Mouse (Mus musculus) lung, postnatal 0 days (tissue): ENCODE data around the gene Dhrs1. TPM values are rescaled to one million over a fixed set of nuclear protein-coding genes. Genes with fewer than 3 reads are reported as not detected.

Source experiments
- ATAC-seq: fragments of 200-750 bp; cut with Nextera tagmentation; 2 replicates; pipeline ENCODE4 v1.8.0; 2017; ENCODE audit warnings: moderate library complexity
- DNase-seq: peaks from one replicate; pipeline ENCODE4 v3.0.0-alpha.2; 2016; ENCODE audit warnings: low spot score
- H3K27ac ChIP-seq: fragments of 300-500 bp; sonication (generic); 2 replicates; pipeline ENCODE4 v1.5.1; 2014; ENCODE audit warnings: antibody characterized with exemption, mild to moderate bottlenecking, low read length, mixed read lengths
- H3K27me3 ChIP-seq: fragments of 300-500 bp; sonication (generic); replicated peaks from 2 replicates; pipeline ENCODE4 v1.6.1; 2014; ENCODE audit warnings: low read length, mixed read lengths; ENCODE audit not compliant: insufficient read depth
- H3K36me3 ChIP-seq: fragments of 300-500 bp; sonication (generic); 2 replicates; pipeline ENCODE4 v1.6.1; 2014; ENCODE audit warnings: low read length, mixed read lengths; ENCODE audit not compliant: insufficient read depth
- H3K4me1 ChIP-seq: fragments of 300-500 bp; sonication (generic); 2 replicates; pipeline ENCODE4 v1.6.1; 2014; ENCODE audit warnings: antibody characterized with exemption, low read depth, low read length, mixed read lengths; ENCODE audit not compliant: insufficient read depth
- H3K4me2 ChIP-seq: fragments of 300-500 bp; sonication (generic); replicated peaks from 2 replicates; pipeline ENCODE4 v1.6.1; 2014; ENCODE audit warnings: low read depth, mild to moderate bottlenecking, low read length, moderate library complexity, mixed read lengths
- H3K4me3 ChIP-seq: fragments of 300-500 bp; sonication (generic); 2 replicates; pipeline ENCODE4 v1.5.1; 2014; ENCODE audit warnings: low read depth, low read length
- H3K9ac ChIP-seq: fragments of 300-500 bp; sonication (generic); replicated peaks from 2 replicates; pipeline ENCODE4 v1.6.1; 2014; ENCODE audit warnings: low read depth, mild to moderate bottlenecking
- H3K9me3 ChIP-seq: fragments of 300-500 bp; sonication (generic); 2 replicates; pipeline ENCODE4 v1.6.1; 2016; ENCODE audit warnings: low read length, mixed read lengths
- CTCF ChIP-seq: IDR thresholded peaks from 2 replicates; pipeline ENCODE4 v1.5.1; 2016; ENCODE audit warnings: antibody characterized with exemption, mild to moderate bottlenecking
- EP300 ChIP-seq: IDR thresholded peaks from 2 replicates; pipeline ENCODE4 v1.6.1; 2016; ENCODE audit warnings: antibody characterized with exemption, mild to moderate bottlenecking, control low read depth
- WGBS: fragments of 180-500 bp; shearing (Covaris S2); extraction: QIAGEN DNeasy Blood & Tissue Kit; methylation state at CpG from one replicate; pipeline ENCODE4 v1.1.7; 2014; 5-methylcytosine and 5-hydroxymethylcytosine counted together
- polyA plus RNA-seq: library from polyadenylated mRNA; unstranded; fragments of >200 nt; fragmentation: Nextera tagmentation; extraction: Ambion mirVana; gene quantifications from 2 replicates; pipeline ENCODE4 v1.2.1, GENCODE M21; 2015

Dhrs1 gene
- polyA plus RNA-seq, 1 experiment from 2014 or later = 74.1 TPM

DNA sequence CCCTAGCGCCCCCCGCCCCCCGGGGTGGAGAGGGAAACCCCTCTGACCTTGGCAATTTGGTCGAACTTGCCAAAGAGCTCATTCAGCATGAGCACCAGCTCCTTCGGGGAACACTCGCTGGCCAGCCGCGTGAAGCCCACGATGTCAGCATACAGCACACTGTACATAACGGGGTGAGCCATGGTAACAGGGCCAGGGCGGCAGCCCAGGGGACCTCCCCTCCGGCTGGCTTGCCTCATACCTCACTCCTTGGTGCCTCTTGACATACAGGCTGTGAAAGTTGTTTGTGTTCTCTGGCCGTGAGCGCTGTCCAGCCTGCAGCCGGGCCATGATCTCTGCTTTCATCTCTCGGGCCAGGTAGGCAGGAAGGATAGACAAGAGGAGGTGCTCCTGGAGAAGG lies 34.2 kb upstream of the Dhrs1 start:
- 0 out of 2 replicates have a peak, but pooled peaks cover 7% of the 10 kb centered on the region for H3K27me3 ChIP-seq
- peak; percentile 81 for DNase-seq
- no peak for TF ChIP-seq EP300
- no peak overlapping the region for H3K4me2 ChIP-seq
- peak; percentile 49 for ATAC-seq
- H3K9ac ChIP-seq = no peak overlapping the region
- H3K36me3 ChIP-seq = no peaks in the 10 kb centered on the region
- no peaks in the 10 kb centered on the region for H3K4me1 ChIP-seq
- H3K4me3 ChIP-seq = no peak overlapping the region
- 36% methylated on average over 16 of the region's 16 CpGs for WGBS
- H3K9me3 ChIP-seq = no peaks in the 10 kb centered on the region
- no peak overlapping the region for H3K27ac ChIP-seq

DNA sequence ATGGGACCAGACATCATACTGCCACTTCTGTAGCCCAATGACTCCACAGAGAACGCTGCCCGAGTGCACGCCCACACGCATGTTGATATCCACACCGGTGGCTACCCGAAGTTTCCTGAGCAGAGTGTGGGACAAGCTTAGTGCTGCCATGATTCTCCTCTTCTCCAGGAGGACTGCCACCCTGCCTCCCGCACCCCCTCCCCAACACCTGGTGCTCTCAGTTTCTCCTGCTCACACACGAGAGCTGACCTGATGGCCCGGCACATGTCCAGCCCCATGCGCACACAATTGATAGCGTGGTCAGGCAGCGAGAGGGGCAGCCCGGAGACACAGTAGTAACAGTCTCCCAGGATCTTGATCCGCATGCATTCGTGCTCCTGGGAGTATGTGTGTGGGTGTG lies 33.2 kb upstream of the Dhrs1 start:
- H3K27ac ChIP-seq = no peak overlapping the region
- no peak overlapping the region for H3K4me3 ChIP-seq
- DNase-seq (no peak), ATAC-seq (no peak)
- H3K27me3 ChIP-seq = 0 out of 2 replicates have a peak, but pooled peaks cover 7% of the 10 kb centered on the region
- 88% methylated on average over 15 of the region's 15 CpGs for WGBS
- H3K36me3 ChIP-seq = no peaks in the 10 kb centered on the region
- H3K4me2 ChIP-seq = no peak overlapping the region
- H3K9ac ChIP-seq = no peak overlapping the region
- H3K9me3 ChIP-seq = no peaks in the 10 kb centered on the region
- TF ChIP-seq EP300 (no peak), CTCF (no peak)
- no peaks in the 10 kb centered on the region for H3K4me1 ChIP-seq

DNA sequence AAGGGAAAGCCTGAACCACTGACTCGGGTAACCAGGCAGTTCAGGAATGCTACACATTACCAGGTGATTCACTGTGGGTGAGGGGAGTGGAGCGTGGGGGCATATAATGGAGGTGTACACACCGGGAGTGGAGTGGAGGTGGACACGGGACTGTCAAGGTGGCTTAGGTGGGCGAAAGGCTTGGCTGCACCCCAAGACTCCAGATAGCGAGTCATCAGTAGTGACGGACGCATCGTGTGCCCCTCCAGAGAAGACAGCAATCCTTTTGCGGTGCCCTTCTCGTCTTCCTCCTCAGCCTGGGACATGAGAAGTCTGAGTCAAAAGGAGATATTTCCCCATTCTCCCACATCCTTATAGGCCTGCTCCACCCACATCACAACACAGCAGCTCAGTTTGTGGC lies 32.3 kb upstream of the Dhrs1 start:
- whole genome bisulfite sequencing = 72% methylated on average over 11 of the region's 11 CpGs
- Histone ChIP-seq H3K27ac (no peak overlapping the region), H3K4me1 (no peaks in the 10 kb centered on the region), H3K27me3 (0 out of 2 replicates have a peak, but pooled peaks cover 7% of the 10 kb centered on the region), H3K4me2 (no peak overlapping the region), H3K36me3 (no peaks in the 10 kb centered on the region), H3K4me3 (no peak overlapping the region), H3K9me3 (no peaks in the 10 kb centered on the region), H3K9ac (no peak overlapping the region)
- ATAC-seq = no peak
- TF ChIP-seq EP300 (no peak), CTCF (no peak)
- no peak for DNase-seq

DNA sequence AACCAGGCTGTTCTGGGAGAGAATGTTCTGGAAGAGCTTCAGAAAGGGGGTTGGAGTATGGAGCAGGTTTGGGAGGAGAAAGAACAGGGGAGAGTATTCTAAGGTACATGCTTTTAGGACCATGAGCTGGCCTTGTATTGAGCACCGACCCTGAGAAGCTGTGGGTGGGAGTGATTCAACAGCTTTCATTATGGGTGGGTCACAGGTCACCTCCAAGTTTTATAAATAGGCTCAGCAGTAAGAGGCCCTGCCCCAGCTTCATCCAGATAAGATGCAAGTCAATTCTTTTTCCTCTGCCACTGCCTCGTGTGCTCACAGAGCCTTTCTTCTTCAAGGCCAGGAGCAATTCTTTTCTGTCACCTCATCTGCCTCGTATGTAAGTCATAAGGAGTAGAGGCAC lies 31.7 kb upstream of the Dhrs1 start:
- ATAC-seq = no peak
- H3K9ac ChIP-seq = no peak overlapping the region
- H3K9me3 ChIP-seq = no peaks in the 10 kb centered on the region
- H3K27ac ChIP-seq = no peak overlapping the region
- no peaks in the 10 kb centered on the region for H3K4me1 ChIP-seq
- H3K4me2 ChIP-seq = no peak overlapping the region
- no peak for DNase-seq
- H3K4me3 ChIP-seq = no peak overlapping the region
- 0 out of 2 replicates have a peak, but pooled peaks cover 7% of the 10 kb centered on the region for H3K27me3 ChIP-seq
- TF ChIP-seq EP300 (no peak), CTCF (no peak)
- no peaks in the 10 kb centered on the region for H3K36me3 ChIP-seq
- WGBS = 24% methylated on average over 3 of the region's 3 CpGs

DNA sequence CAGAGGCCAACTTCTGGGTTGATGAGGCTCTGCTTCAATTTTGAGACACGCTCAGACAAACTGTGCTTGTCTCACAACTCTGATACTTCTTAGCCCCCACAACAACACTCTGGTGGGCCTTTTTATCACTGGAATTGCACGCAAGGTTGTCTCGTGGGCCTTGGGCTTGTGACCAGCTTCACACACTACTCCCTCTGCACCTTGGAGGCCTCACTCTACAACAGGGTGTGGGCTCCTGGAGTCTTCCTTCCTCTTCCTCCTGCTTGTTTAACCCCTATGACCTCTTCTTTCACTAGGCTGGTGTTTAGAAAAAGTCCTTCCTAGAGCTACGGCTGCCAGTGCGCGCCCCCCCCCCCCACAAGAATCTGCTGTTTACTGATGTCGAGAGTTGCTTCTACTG lies 31.2 kb upstream of the Dhrs1 start:
- ATAC-seq = no peak
- Histone ChIP-seq H3K9me3 (no peaks in the 10 kb centered on the region), H3K9ac (no peak overlapping the region), H3K4me1 (no peaks in the 10 kb centered on the region), H3K36me3 (no peaks in the 10 kb centered on the region), H3K27me3 (0 out of 2 replicates have a peak, but pooled peaks cover 3% of the 10 kb centered on the region), H3K4me2 (no peak overlapping the region), H3K27ac (no peak overlapping the region), H3K4me3 (no peak overlapping the region)
- no peak for DNase-seq
- TF ChIP-seq CTCF (no peak), EP300 (no peak)
- 34% methylated on average over 7 of the region's 7 CpGs for WGBS

DNA sequence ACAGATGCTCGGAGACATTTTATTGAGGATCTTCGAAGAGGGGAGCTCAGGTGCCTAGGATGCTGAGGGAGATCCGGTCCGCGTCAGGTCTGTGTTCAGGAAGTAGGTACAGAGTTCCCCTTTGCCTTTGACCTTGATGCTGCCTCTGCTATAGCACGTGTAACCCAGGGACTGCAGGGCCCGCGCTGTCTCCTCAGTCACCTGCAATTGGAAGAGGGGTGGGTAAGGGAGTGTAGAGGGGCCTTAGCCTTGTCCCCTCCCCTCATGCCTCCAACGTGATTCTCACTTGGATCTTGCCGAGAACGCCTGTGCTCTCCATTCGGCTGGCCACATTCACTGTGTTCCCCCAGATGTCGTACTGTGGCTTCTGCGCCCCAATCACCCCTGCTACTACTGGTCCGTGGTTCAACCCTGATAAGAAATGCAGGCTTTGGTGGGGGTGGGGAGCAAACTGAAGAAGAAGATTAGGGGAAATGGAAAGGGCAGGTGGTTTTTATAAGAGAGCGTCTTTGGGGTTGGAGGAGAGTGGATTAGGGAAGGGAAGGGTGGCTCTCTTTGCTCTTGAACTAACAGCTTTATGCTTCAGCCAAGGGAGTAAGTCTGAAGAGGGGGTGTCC lies 23.7 kb upstream of the Dhrs1 start:
- H3K9ac ChIP-seq = no peak overlapping the region
- WGBS = 69% methylated on average over 16 of the region's 16 CpGs
- no peaks in the 10 kb centered on the region for H3K27me3 ChIP-seq
- H3K4me3 ChIP-seq = no peak overlapping the region
- H3K9me3 ChIP-seq = no peaks in the 10 kb centered on the region
- peaks cover 9% of the 10 kb centered on the region; the same call in 1 of the 2 replicates for H3K4me1 ChIP-seq
- no peaks in the 10 kb centered on the region for H3K36me3 ChIP-seq
- no peak for TF ChIP-seq CTCF
- no peak for TF ChIP-seq EP300
- no peak overlapping the region for H3K4me2 ChIP-seq
- no peak overlapping the region for H3K27ac ChIP-seq
- ATAC-seq = no peak
- DNase-seq = no peak

DNA sequence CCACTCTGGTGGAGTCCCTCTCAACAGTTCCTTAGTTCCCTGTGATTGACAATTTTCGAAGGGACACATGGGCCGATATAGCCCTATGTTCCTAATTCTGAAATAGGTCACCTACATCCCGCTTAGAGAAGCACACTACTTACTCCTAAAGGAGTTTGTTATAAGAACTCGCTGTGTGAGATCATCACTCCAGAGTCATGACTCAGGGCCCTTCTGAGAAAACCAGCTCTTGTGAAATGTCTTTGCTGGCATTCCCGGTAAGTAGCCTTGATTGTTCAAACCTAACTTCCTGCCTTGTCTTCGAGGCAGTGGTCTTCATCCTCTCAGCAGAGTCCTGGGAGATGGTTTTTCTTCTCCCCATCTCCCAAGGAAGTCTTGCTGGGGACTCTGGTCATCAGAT lies 23.1 kb upstream of the Dhrs1 start:
- no peaks in the 10 kb centered on the region for H3K36me3 ChIP-seq
- ATAC-seq (peak; percentile 65), DNase-seq (peak; percentile 81)
- TF ChIP-seq EP300 = peak; percentile 67
- no peak for TF ChIP-seq CTCF
- no peaks in the 10 kb centered on the region for H3K27me3 ChIP-seq
- no peak overlapping the region for H3K4me3 ChIP-seq
- H3K9me3 ChIP-seq = no peaks in the 10 kb centered on the region
- H3K4me1 ChIP-seq = peaks cover 9% of the 10 kb centered on the region; the same call in 1 of the 2 replicates
- WGBS = 73% methylated on average over 6 of the region's 6 CpGs
- H3K9ac ChIP-seq = no peak overlapping the region
- no peak overlapping the region; the same call in 1 of the 2 replicates for H3K4me2 ChIP-seq
- 0 out of 2 replicates have a peak overlapping the region, but pooled peaks have one; percentile 14 for H3K27ac ChIP-seq
